Mouse (Mus musculus) heart, postnatal 0 days (tissue): ENCODE measurements around the gene Rassf8.

ENCODE experiments used
- CTCF ChIP-seq: IDR thresholded peaks from 2 replicates; pipeline ENCODE4 v1.5.1; 2016; ENCODE audit warnings: antibody characterized with exemption, control low read depth, low read depth
- EP300 ChIP-seq: IDR thresholded peaks from 2 replicates; pipeline ENCODE4 v1.6.1; 2016; ENCODE audit warnings: antibody characterized with exemption, low read depth

DNA sequence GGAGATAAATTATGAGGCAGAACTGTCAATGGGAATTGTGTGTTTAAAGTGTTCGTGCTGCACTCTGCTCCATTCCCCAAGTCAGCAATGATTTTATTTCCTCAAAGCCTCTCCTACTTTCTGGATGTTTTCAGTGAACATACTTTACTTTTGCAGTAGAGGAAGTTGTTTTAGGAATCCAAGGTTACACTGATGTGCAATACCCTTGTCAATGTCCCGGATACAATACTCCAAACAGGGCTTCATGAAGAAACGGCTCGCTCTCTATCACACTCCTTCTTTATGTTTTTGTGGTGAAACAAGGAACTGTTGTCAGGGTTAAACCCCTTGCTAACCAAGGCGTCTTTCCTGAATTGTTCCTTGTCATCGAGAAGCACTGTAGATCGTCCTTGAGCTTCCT is 45.8 kb downstream of the Rassf8 start:
- TF ChIP-seq EP300 (no peak), CTCF (no peak)
